29 mouse cellular contexts compared by ENCODE assay signal in genomic region chr11:85122073-85122472, GRCm38 (mm10). TPM values are rescaled to one million over a fixed set of nuclear protein-coding genes. Genes with fewer than 3 reads are reported as not detected.
"Had no signal": no experiment of that assay in that cellular context is flagged by ENCODE, and none has a peak within 500 bp of the region (broad histone marks: within the 10 kb centered on the region; RNA-seq: fewer than 3 reads in every experiment).

No protein-coding gene starts in this region.

- H3K27me3 ChIP-seq: heart, embryonic 12.5 days; hindbrain, embryonic 12.5 days; intestine, embryonic 15.5 days; limb, embryonic 12.5 days had no signal

- H3K4me3 ChIP-seq: gastrocnemius, adult 2 months; heart, embryonic 10.5 days; heart, embryonic 12.5 days; hindbrain, embryonic 10.5 days; hindbrain, embryonic 12.5 days; intestine, embryonic 15.5 days; layer of hippocampus, adult 2 months; left cerebral cortex, adult 2 months; limb, embryonic 10.5 days; limb, embryonic 12.5 days had no signal

- H3K27ac ChIP-seq: gastrocnemius, adult 2 months; heart, embryonic 10.5 days; hindbrain, embryonic 10.5 days; hindbrain, embryonic 12.5 days; hindbrain, embryonic 14.5 days; intestine, embryonic 15.5 days; layer of hippocampus, adult 2 months; left cerebral cortex, adult 2 months; limb, embryonic 10.5 days; limb, embryonic 12.5 days had no signal

- DNase-seq: forebrain, postnatal 0 days; gastrocnemius, adult 2 months; gastrocnemius, postnatal 10 days; gastrocnemius, postnatal 25 days; heart, adult 18-20 months; heart, postnatal 10 days; heart, postnatal 4 days; kidney, adult 18-20 months; kidney, adult 8-10 months; kidney, postnatal 10 days; kidney, postnatal 25 days; kidney, postnatal 4 days had no signal

- H3K4me1 ChIP-seq: heart, embryonic 10.5 days; hindbrain, embryonic 10.5 days; hindbrain, embryonic 12.5 days; intestine, embryonic 15.5 days; limb, embryonic 10.5 days; limb, embryonic 12.5 days had no signal

- H3K36me3 ChIP-seq: heart, embryonic 10.5 days; heart, embryonic 12.5 days; hindbrain, embryonic 10.5 days; hindbrain, embryonic 12.5 days; intestine, embryonic 15.5 days; limb, embryonic 10.5 days; limb, embryonic 12.5 days had no signal

- H3K9ac ChIP-seq: forebrain, postnatal 0 days; heart, embryonic 12.5 days; hindbrain, embryonic 12.5 days; hindbrain, embryonic 14.5 days; intestine, embryonic 15.5 days; limb, embryonic 12.5 days had no signal

- H3K4me2 ChIP-seq: heart, embryonic 12.5 days; hindbrain, embryonic 12.5 days; hindbrain, embryonic 14.5 days; intestine, embryonic 15.5 days; limb, embryonic 12.5 days had no signal

- H3K9me3 ChIP-seq: heart, embryonic 10.5 days; heart, embryonic 12.5 days; hindbrain, embryonic 10.5 days; hindbrain, embryonic 12.5 days; intestine, embryonic 15.5 days; limb, embryonic 10.5 days; limb, embryonic 12.5 days had no signal

- ATAC-seq: forebrain, postnatal 0 days; hindbrain, embryonic 16.5 days; inflammation-experienced regulatory T-cells, adult 6 months; intestine, embryonic 15.5 days; intestine, postnatal 0 days had no signal

RNA-seq across cellular contexts. Expression of gene 1700125H20Rik, which starts 48.1 kb away (rescaled TPM):
- polyA plus RNA-seq: heart, embryonic 10.5 days; heart, embryonic 12.5 days; heart, embryonic 14.5 days; heart, embryonic 16.5 days; inflammation-experienced regulatory T-cells, adult 6 months; intestine, embryonic 15.5 days; kidney, embryonic 14.5 days; kidney, embryonic 16.5 days had no signal
